Mouse (Mus musculus) testis, adult 2 months (tissue): Measurements from ENCODE around the gene Tbpl2. TPM values are rescaled to one million over a fixed set of nuclear protein-coding genes. Genes with fewer than 3 reads are reported as not detected.

Experiments used
- H3K27ac ChIP-seq: fragments of 200-500 bp; 2 replicates; pipeline ENCODE4 v1.5.1; 2012; ENCODE audit warnings: low read depth, low read length; ENCODE audit not compliant: control insufficient read depth, insufficient read depth
- H3K27me3 ChIP-seq: fragments of 200-500 bp; 2 replicates; pipeline ENCODE4 v1.6.1; 2012; ENCODE audit warnings: mild to moderate bottlenecking, low read length, moderate library complexity; ENCODE audit not compliant: control insufficient read depth, insufficient read depth
- H3K36me3 ChIP-seq: fragments of 200-500 bp; 2 replicates; pipeline ENCODE4 v1.6.1; 2012; ENCODE audit warnings: mild to moderate bottlenecking, low read length; ENCODE audit not compliant: control insufficient read depth, insufficient read depth
- H3K4me1 ChIP-seq: fragments of 200-500 bp; 2 replicates; pipeline ENCODE4 v1.6.1; 2012; ENCODE audit warnings: low read length; ENCODE audit not compliant: control insufficient read depth, insufficient read depth
- H3K4me3 ChIP-seq: fragments of 200-500 bp; 2 replicates; pipeline ENCODE4 v1.5.1; 2012; ENCODE audit warnings: low read depth, mild to moderate bottlenecking, low read length, moderate library complexity, mixed read lengths; ENCODE audit not compliant: control insufficient read depth
- CTCF ChIP-seq: fragments of 200-500 bp; IDR thresholded peaks from 2 replicates; pipeline ENCODE4 v1.5.1; 2012; ENCODE audit warnings: low read depth, mild to moderate bottlenecking, inconsistent platforms, low read length, moderate library complexity; ENCODE audit not compliant: control insufficient read depth, insufficient read depth, insufficient replicate concordance
- POLR2A ChIP-seq: fragments of 200-500 bp; IDR thresholded peaks from 2 replicates; pipeline ENCODE4 v1.6.1; 2012; ENCODE audit warnings: low read depth, mild to moderate bottlenecking, inconsistent platforms, low read length, moderate library complexity; ENCODE audit not compliant: control insufficient read depth
- polyA plus RNA-seq: library from polyadenylated mRNA; depleted of rRNA; stranded (reverse); fragments of >200 nt; gene quantifications from 2 replicates; pipeline ENCODE4 v1.2.3, GENCODE M21; 2012; rRNA removed

Gene Tbpl2
- polyA plus RNA-seq, result not detected in 2 replicates

DNA sequence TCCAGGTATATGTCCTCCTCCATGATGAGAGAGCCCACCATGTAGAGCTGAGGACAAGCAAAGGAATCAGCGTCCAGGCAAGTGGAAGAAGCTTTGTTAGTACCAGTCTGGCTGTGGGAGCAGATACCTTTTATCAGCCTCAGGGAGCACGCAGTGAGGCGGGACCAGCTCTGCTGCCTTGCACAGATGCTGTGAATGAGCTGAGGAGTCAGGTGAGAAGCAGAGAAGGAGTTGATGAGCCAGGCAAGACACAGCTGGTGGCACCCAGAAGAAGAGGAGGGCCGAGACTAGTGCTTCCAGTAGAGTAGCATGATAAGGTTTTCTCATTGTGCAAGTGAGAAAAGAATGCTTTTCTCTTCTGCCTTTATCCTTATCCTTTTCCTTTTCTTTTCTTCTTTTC, at the start of gene Tbpl2:
Gene Tbpl2 (minus strand): TSS at position 101 of the 400 bp plus-strand sequence.
- no peaks in the 10 kb centered on the region for H3K27me3 ChIP-seq
- no peaks in the 10 kb centered on the region for H3K36me3 ChIP-seq
- no peak within 1 kb of the TSS for H3K4me3 ChIP-seq
- H3K27ac ChIP-seq, result no peak within 1 kb of the TSS
- TF ChIP-seq CTCF (no peak), POLR2A (no peak)
- H3K4me1 ChIP-seq, result no peaks in the 10 kb centered on the region

DNA sequence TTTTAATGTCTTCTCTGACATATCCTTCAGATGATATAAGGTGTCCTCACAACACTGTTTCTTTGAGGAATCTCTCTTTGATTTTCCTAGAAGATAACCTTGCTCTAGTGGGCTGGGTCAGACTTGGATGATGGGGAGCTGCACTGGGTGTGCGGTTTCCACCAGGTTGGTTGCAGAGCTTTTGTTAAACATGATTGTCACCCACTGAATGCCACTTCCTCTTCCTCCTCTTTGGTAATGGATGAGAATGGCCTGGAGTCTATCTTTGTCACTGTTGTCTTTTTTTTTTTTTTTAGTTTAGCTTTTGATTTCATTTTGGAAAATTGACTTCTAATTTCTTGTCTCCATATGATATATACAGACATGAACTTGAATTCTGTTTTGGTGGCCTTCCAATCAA, 38.0 kb upstream of the Tbpl2 start:
- Histone ChIP-seq H3K27me3 (no peaks in the 10 kb centered on the region), H3K27ac (no peak overlapping the region), H3K4me3 (no peak overlapping the region), H3K4me1 (no peaks in the 10 kb centered on the region), H3K36me3 (no peaks in the 10 kb centered on the region)
- TF ChIP-seq POLR2A, result no peak
- no peak for TF ChIP-seq CTCF

DNA sequence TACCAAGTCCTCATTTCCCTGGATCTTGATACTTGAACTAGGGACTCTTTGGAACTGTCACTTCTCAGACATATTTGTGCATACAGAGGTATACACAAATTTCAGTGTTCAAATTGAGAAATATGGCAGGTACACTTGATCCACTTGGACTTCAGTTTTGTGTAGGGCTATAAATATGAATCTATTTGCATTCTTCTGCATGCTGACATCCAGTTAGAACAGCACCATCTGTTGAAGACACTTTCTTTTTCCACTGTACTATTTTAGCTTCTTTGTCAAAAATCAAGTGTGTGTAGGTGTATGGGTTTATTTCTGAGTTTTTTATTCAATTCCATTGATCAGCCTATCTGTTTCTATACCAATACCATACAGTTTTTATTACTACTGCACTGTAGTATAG, 12.7 kb upstream of the Tbpl2 start:
- H3K27ac ChIP-seq, result no peak overlapping the region
- H3K27me3 ChIP-seq, result no peaks in the 10 kb centered on the region
- H3K4me1 ChIP-seq, result no peaks in the 10 kb centered on the region
- H3K36me3 ChIP-seq, result no peaks in the 10 kb centered on the region
- TF ChIP-seq CTCF (no peak), POLR2A (no peak)
- no peak overlapping the region for H3K4me3 ChIP-seq

DNA sequence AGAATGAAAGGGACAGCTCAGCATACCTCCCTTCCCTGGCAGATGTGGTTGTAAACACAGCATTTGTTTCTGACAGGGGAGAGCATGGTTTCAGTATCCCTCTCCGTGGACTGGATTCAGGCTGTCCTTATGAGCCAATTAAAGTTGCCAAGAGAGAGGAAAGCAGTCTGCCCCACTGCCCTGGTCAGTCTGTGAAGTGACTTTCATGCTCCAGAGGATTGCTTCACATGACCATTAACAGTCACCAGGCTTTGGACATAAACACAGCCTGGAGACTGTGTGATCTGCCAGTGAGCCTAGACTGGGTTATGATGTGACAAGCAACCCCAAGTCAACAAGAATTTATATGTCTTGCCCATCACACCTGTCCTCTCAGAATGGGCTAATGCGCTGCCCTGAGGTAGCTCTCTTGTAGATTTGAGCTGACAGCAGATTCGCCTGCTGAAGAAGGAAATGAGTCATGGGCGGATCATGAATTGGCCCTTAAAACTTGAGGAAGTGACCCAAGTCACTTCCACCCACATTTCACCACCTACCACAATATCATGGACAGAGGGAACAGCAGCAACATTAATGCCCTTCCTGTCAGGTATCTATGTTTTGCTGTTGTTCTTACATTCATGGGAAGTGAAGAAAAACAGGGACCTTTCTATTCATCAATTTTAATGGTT, 7.4 kb upstream of the Tbpl2 start:
- H3K27me3 ChIP-seq, result no peaks in the 10 kb centered on the region
- H3K27ac ChIP-seq, result no peak overlapping the region
- TF ChIP-seq CTCF, result no peak
- no peak for TF ChIP-seq POLR2A
- H3K4me3 ChIP-seq, result no peak overlapping the region
- H3K36me3 ChIP-seq, result no peaks in the 10 kb centered on the region
- H3K4me1 ChIP-seq, result no peaks in the 10 kb centered on the region

DNA sequence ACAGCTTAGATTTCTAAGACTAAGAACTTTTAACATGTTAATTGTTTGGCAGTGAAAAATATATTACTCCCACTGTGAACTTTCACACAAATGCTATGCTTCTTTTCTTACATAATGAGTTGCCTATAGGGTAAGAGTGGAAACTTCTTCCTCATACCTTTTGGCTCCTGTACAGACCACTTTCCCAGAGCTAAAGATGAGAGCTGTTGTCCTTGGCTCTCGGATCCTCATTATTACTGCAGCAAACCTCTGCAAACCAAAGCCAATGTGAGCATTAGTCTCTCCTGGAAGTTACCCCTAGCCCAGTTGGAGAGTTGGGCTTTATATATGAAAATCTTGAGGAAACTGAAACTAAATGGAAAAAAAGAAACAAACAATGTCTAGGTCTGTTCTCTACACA, 5.5 kb downstream of the Tbpl2 start:
- H3K4me1 ChIP-seq, result no peaks in the 10 kb centered on the region
- no peak overlapping the region for H3K27ac ChIP-seq
- no peak overlapping the region for H3K4me3 ChIP-seq
- TF ChIP-seq CTCF, result no peak
- no peak for TF ChIP-seq POLR2A
- H3K36me3 ChIP-seq, result no peaks in the 10 kb centered on the region
- H3K27me3 ChIP-seq, result no peaks in the 10 kb centered on the region

DNA sequence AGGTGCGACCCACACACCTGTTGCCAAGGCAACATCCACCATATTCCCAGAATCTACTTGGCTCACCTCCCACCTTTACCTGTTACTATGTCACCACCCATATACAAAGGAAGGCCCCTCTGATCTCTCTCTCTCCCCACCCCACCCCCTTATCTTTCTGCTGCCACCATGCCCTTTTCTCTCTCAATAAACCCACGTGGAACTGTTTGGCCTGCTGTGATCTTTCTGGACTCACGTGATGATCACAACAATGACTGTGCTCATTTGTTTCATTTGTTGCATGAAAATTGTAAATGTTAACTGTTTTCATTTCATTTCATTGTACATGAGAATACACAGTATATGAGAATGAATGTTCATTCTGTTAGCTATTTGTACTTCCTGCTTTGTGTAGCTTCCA, 45.9 kb downstream of the Tbpl2 start:
- H3K4me1 ChIP-seq, result peaks cover 2% of the 10 kb centered on the region
- H3K4me3 ChIP-seq, result no peak overlapping the region
- no peaks in the 10 kb centered on the region for H3K27me3 ChIP-seq
- TF ChIP-seq CTCF (no peak), POLR2A (no peak)
- no peaks in the 10 kb centered on the region for H3K36me3 ChIP-seq
- no peak overlapping the region for H3K27ac ChIP-seq

DNA sequence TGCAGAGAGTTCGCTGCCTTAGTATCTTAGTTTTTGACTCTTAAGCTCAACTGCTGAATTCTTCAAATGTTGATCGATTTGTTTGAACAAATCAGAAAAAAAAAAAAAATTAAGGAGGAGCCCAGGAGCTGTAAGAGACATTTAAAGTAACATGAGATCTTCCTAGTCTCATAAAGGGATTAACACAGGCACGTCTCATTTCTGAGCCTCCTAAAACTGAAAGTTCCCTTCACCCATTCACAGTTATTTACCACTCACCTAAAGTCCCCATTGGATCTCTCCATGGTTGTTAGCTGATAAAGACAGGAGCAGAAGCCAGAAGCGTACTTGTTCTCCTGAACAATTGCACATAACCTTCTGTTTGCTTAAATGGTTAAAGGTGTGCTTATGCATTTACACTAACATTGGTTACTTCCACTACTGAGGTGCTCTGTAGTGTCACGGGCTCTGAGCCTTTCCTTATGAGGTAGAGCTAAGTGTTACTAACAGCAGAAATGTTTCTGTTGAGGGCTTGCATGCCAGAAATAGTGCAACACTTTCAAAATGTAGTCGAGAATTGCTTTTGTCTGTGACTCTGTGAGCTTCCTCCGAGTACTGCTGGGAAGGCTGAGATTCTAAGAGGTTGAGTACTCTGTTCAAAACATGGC, 46.9 kb downstream of the Tbpl2 start, which contains the start of gene Hnmt:
Gene Hnmt (minus strand): TSS at position 51 of the 647 bp plus-strand sequence.
- peak within 1 kb of the TSS; percentile 81 for H3K27ac ChIP-seq
- TF ChIP-seq POLR2A, result no peak
- TF ChIP-seq CTCF, result no peak

More for the DNA sequence above, 46.9 kb downstream of the Tbpl2 start, which contains the start of gene Hnmt:
- H3K27me3 ChIP-seq, result no peaks in the 10 kb centered on the region
- peak within 1 kb of the TSS; percentile 64 for H3K4me3 ChIP-seq
- H3K4me1 ChIP-seq, result peaks cover 2% of the 10 kb centered on the region
- no peaks in the 10 kb centered on the region for H3K36me3 ChIP-seq
